In the genomic region with DNA sequence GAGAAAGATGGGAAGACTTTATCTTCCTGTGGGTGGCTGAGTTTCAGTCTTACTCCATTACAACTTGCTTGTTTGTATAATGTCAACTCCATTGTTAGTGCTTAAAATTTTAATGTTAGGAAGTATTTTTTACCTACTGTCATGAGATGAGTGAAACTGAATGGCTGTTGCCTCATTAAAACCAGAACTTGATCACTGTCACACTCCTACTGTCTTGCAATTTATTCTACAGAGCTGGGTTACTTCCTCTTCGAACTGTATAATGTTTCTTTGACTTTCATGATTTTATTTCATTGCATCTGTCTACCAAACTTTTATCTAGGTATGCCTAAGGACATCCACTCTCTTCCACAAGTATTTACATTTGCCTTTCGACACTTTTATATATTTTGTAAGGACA, we compare ENCODE assay signal across 27 mouse cellular contexts.
"Had no signal": no experiment of that assay in that cellular context is flagged by ENCODE, and none has a peak within 500 bp of the region (broad histone marks: within the 10 kb centered on the region; RNA-seq: fewer than 3 reads in every experiment).

No protein-coding gene starts in this region.

- DNase-seq: gastrocnemius, adult 2 months; gastrocnemius, postnatal 10 days; gastrocnemius, postnatal 25 days; heart, adult 11 months; heart, adult 2 months; heart, postnatal 14 days; heart, postnatal 4 days; kidney, adult 18-20 months; kidney, adult 8-10 months; kidney, postnatal 10 days; kidney, postnatal 25 days; liver; liver, embryonic 13.5 days had no signal

- H3K4me1 ChIP-seq: heart, embryonic 15.5 days; hindbrain, embryonic 10.5 days; hindbrain, embryonic 12.5 days; intestine, embryonic 15.5 days; liver, embryonic 13.5 days; liver, embryonic 15.5 days had no signal

- H3K9ac ChIP-seq: heart, embryonic 13.5 days; heart, embryonic 15.5 days; hindbrain, embryonic 12.5 days; hindbrain, embryonic 14.5 days; intestine, embryonic 15.5 days; limb, embryonic 12.5 days; liver, embryonic 13.5 days; liver, embryonic 15.5 days had no signal

- H3K9me3 ChIP-seq: heart, embryonic 13.5 days; heart, embryonic 15.5 days; hindbrain, embryonic 10.5 days; hindbrain, embryonic 12.5 days; intestine, embryonic 15.5 days; limb, embryonic 10.5 days; limb, embryonic 12.5 days; liver, embryonic 13.5 days; liver, embryonic 15.5 days had no signal

- ATAC-seq: hindbrain, embryonic 16.5 days; inflammation-experienced regulatory T-cells, adult 6 months; intestine, embryonic 15.5 days; intestine, postnatal 0 days had no signal

- H3K27ac ChIP-seq: gastrocnemius, adult 2 months; heart, adult 2 months; heart, embryonic 13.5 days; heart, embryonic 15.5 days; hindbrain, embryonic 10.5 days; hindbrain, embryonic 12.5 days; hindbrain, embryonic 14.5 days; intestine, embryonic 15.5 days; limb, embryonic 10.5 days; limb, embryonic 12.5 days; liver, embryonic 13.5 days; liver, embryonic 15.5 days had no signal

- H3K27me3 ChIP-seq: heart, embryonic 13.5 days; heart, embryonic 15.5 days; hindbrain, embryonic 12.5 days; intestine, embryonic 15.5 days; limb, embryonic 12.5 days; liver, embryonic 13.5 days; liver, embryonic 15.5 days had no signal

- H3K4me3 ChIP-seq: gastrocnemius, adult 2 months; heart, adult 2 months; heart, embryonic 13.5 days; heart, embryonic 15.5 days; hindbrain, embryonic 10.5 days; hindbrain, embryonic 12.5 days; intestine, embryonic 15.5 days; limb, embryonic 10.5 days; limb, embryonic 12.5 days; liver, embryonic 13.5 days; liver, embryonic 15.5 days had no signal

- H3K4me2 ChIP-seq: heart, embryonic 11.5 days; heart, embryonic 13.5 days; heart, embryonic 15.5 days; hindbrain, embryonic 12.5 days; hindbrain, embryonic 14.5 days; intestine, embryonic 15.5 days; limb, embryonic 12.5 days; liver, embryonic 11.5 days; liver, embryonic 13.5 days; liver, embryonic 15.5 days had no signal

- H3K36me3 ChIP-seq: heart, embryonic 15.5 days; hindbrain, embryonic 10.5 days; hindbrain, embryonic 12.5 days; intestine, embryonic 15.5 days; limb, embryonic 10.5 days; limb, embryonic 12.5 days; liver, embryonic 13.5 days; liver, embryonic 15.5 days had no signal
